Mouse (Mus musculus): ENCODE measurements around the gene Pnpla3.

- TF ChIP-seq CTCF (IDR thresholded peaks at IDR 0.05): peak; percentile 28
- TF ChIP-seq EP300 (IDR thresholded peaks at IDR 0.05): no peak
These were observed 55.8 kb downstream of the Pnpla3 start for GRCm38 (mm10) chr15:84223423-84223822.
